Mouse (Mus musculus): ENCODE data around the gene Baiap2l1. TPM values are rescaled to one million over a fixed set of nuclear protein-coding genes. Genes with fewer than 3 reads are reported as not detected.

The Baiap2l1 gene
- polyA plus RNA-seq, 1 experiment = 7.3 TPM

GRCm38 (mm10) chr5:144258131-144258611 is 99.7 kb downstream of the Baiap2l1 start:
- no peak for DNase-seq (ENCODE audit: low spot score)

- DNase-seq (ENCODE audit: low spot score) = no peak
These were observed 100.3 kb downstream of the Baiap2l1 start for GRCm38 (mm10) chr5:144257451-144258110.

- DNase-seq (ENCODE audit: low spot score) = no peak
These were observed 101.0 kb downstream of the Baiap2l1 start for GRCm38 (mm10) chr5:144256888-144257287.

GRCm38 (mm10) chr5:144256541-144256870 is 101.4 kb downstream of the Baiap2l1 start:
- DNase-seq (ENCODE audit: low spot score) = no peak

GRCm38 (mm10) chr5:144255632-144256540 is 102.0 kb downstream of the Baiap2l1 start:
- peak; percentile 58 for DNase-seq (ENCODE audit: low spot score)

- peak; percentile 78 for DNase-seq (ENCODE audit: low spot score)
These were observed 102.9 kb downstream of the Baiap2l1 start for GRCm38 (mm10) chr5:144254811-144255631.

- no peak for DNase-seq (ENCODE audit: low spot score)
These were observed 103.6 kb downstream of the Baiap2l1 start for GRCm38 (mm10) chr5:144254122-144254810.

GRCm38 (mm10) chr5:144253212-144253611 is 104.7 kb downstream of the Baiap2l1 start:
- DNase-seq (ENCODE audit: low spot score) = no peak

GRCm38 (mm10) chr5:144251876-144252577 is 105.9 kb downstream of the Baiap2l1 start:
- no peak for DNase-seq (ENCODE audit: low spot score)

GRCm38 (mm10) chr5:144249871-144250270 is 108.0 kb downstream of the Baiap2l1 start:
- DNase-seq (ENCODE audit: low spot score) = no peak

- DNase-seq (ENCODE audit: low spot score) = no peak
These were observed 109.9 kb downstream of the Baiap2l1 start for GRCm38 (mm10) chr5:144247906-144248585.

GRCm38 (mm10) chr5:144247307-144247706 is 110.6 kb downstream of the Baiap2l1 start:
- DNase-seq (ENCODE audit: low spot score) = no peak

- no peak for DNase-seq (ENCODE audit: low spot score)
These were observed 111.2 kb downstream of the Baiap2l1 start for GRCm38 (mm10) chr5:144246669-144247068.

GRCm38 (mm10) chr5:144245592-144245991 is 112.3 kb downstream of the Baiap2l1 start:
- DNase-seq (ENCODE audit: low spot score) = no peak

GRCm38 (mm10) chr5:144243901-144244487 is 113.9 kb downstream of the Baiap2l1 start, which contains the start of gene Bri3:
Gene Bri3 (plus strand): TSS chr5:144244437.
- no peak for DNase-seq (ENCODE audit: low spot score)

GRCm38 (mm10) chr5:144238969-144239368 is 118.9 kb downstream of the Baiap2l1 start:
- no peak for DNase-seq (ENCODE audit: low spot score)

- DNase-seq (ENCODE audit: low spot score) = no peak
These were observed 123.2 kb downstream of the Baiap2l1 start for GRCm38 (mm10) chr5:144234714-144235113.

GRCm38 (mm10) chr5:144234222-144234621 is 123.7 kb downstream of the Baiap2l1 start:
- no peak for DNase-seq (ENCODE audit: low spot score)

GRCm38 (mm10) chr5:144232531-144232930 is 125.4 kb downstream of the Baiap2l1 start:
- no peak for DNase-seq (ENCODE audit: low spot score)

- DNase-seq (ENCODE audit: low spot score) = no peak
These were observed 126.5 kb downstream of the Baiap2l1 start for GRCm38 (mm10) chr5:144231410-144231809.
